Mouse (Mus musculus): ENCODE measurements at regions not wholly inside any gene's neighbourhood (a gene's known extent, or its start where the extent isn't known, plus 50 kb on each side); places are given as distances from the start of the nearest gene placed in this dataset.

GRCm38 (mm10) chr1:13772106-13772505 lies 2321.0 kb downstream of the 4930444P10Rik start:
- no peak for TF ChIP-seq POLR2A (IDR thresholded peaks at IDR 0.05; ENCODE audit: insufficient read length, low read depth)
- no peak for TF ChIP-seq TCF12 (IDR thresholded peaks at IDR 0.05; ENCODE audit: insufficient read depth, poor library complexity, severe bottlenecking)
- no peak for TF ChIP-seq POLR2AphosphoS2 (IDR thresholded peaks at IDR 0.05; ENCODE audit: insufficient read length, low read depth)
- no peak for TF ChIP-seq MYOD1 (IDR thresholded peaks at IDR 0.05; ENCODE audit: control insufficient read depth in 1 of 3, insufficient read length in 2 of 3, low read depth in 2 of 3)
- no peak for TF ChIP-seq USF1 (IDR thresholded peaks at IDR 0.05; ENCODE audit: low read depth)
- no peak for TF ChIP-seq MAX (IDR thresholded peaks at IDR 0.05; ENCODE audit: low read depth)
- no peak for TF ChIP-seq E2F4 (IDR thresholded peaks at IDR 0.05; ENCODE audit: insufficient read depth)
- no peak for TF ChIP-seq TCF3 (IDR thresholded peaks at IDR 0.05; ENCODE audit: insufficient read length, low read depth)
- TF ChIP-seq CEBPB (IDR thresholded peaks at IDR 0.05; ENCODE audit: insufficient read depth, poor library complexity, severe bottlenecking) = no peak
- TF ChIP-seq SRF (IDR thresholded peaks at IDR 0.05; ENCODE audit: control insufficient read depth, insufficient read length, low read depth) = no peak
- TF ChIP-seq MYOG (IDR thresholded peaks at IDR 0.05; ENCODE audit: control insufficient read depth in 1 of 3, insufficient read depth in 1 of 3, insufficient read length in 2 of 3, low read depth in 2 of 3) = no peak
- TF ChIP-seq REST (IDR thresholded peaks at IDR 0.05; ENCODE audit: insufficient read depth, insufficient read length) = no peak
